Mouse (Mus musculus) WW6 (cell line): ENCODE measurements around the gene Rsph14.

Experiments used
- DNase-seq: peaks from one replicate; pipeline ENCODE4 v3.0.0-alpha.2; 2013; ENCODE audit warnings: low read depth, low spot score

Gene Rsph14

GRCm38 (mm10) chr10:74994863-74995262 lies 37.5 kb downstream of the Rsph14 start:
- no peak for DNase-seq

GRCm38 (mm10) chr10:74990584-74991322 lies 41.6 kb downstream of the Rsph14 start:
- DNase-seq = no peak

GRCm38 (mm10) chr10:74989814-74990213 lies 42.6 kb downstream of the Rsph14 start:
- no peak for DNase-seq

GRCm38 (mm10) chr10:74987698-74988470 lies 44.5 kb downstream of the Rsph14 start:
- no peak for DNase-seq

GRCm38 (mm10) chr10:74983176-74983575 lies 49.2 kb downstream of the Rsph14 start:
- DNase-seq = no peak

GRCm38 (mm10) chr10:74981159-74981558 lies 51.2 kb downstream of the Rsph14 start:
- no peak for DNase-seq

- DNase-seq = no peak
These were observed 54.3 kb downstream of the Rsph14 start for GRCm38 (mm10) chr10:74978056-74978455.

- DNase-seq = no peak
These were observed 56.0 kb downstream of the Rsph14 start for GRCm38 (mm10) chr10:74976429-74976828.

GRCm38 (mm10) chr10:74975626-74976025 lies 56.8 kb downstream of the Rsph14 start:
- no peak for DNase-seq

GRCm38 (mm10) chr10:74973026-74973425 lies 59.4 kb downstream of the Rsph14 start:
- no peak for DNase-seq

GRCm38 (mm10) chr10:74969266-74969665 lies 63.1 kb downstream of the Rsph14 start:
- no peak for DNase-seq

- no peak for DNase-seq
These were observed 64.6 kb downstream of the Rsph14 start for GRCm38 (mm10) chr10:74967651-74968267.

- DNase-seq = peak; percentile 86
These were observed 65.4 kb downstream of the Rsph14 start, which contains the start of gene Gnaz for GRCm38 (mm10) chr10:74966850-74967451. Gene Gnaz (plus strand): TSS chr10:74967177.

- DNase-seq = no peak
These were observed 68.0 kb downstream of the Rsph14 start for GRCm38 (mm10) chr10:74964380-74964779.

GRCm38 (mm10) chr10:74952830-74953443 lies 79.4 kb downstream of the Rsph14 start:
- no peak for DNase-seq

GRCm38 (mm10) chr10:74940795-74941194 lies 91.6 kb downstream of the Rsph14 start:
- no peak for DNase-seq

- DNase-seq = no peak
These were observed 93.1 kb downstream of the Rsph14 start for GRCm38 (mm10) chr10:74939300-74939699.

- no peak for DNase-seq
These were observed 94.0 kb downstream of the Rsph14 start for GRCm38 (mm10) chr10:74938410-74938809.

- no peak for DNase-seq
These were observed 95.2 kb downstream of the Rsph14 start for GRCm38 (mm10) chr10:74937003-74937790.

GRCm38 (mm10) chr10:74935016-74935415 lies 97.4 kb downstream of the Rsph14 start:
- no peak for DNase-seq

GRCm38 (mm10) chr10:74934521-74934920 lies 97.9 kb downstream of the Rsph14 start:
- DNase-seq = no peak
